Mouse (Mus musculus) brain, embryonic 14.5 days (tissue): ENCODE measurements around the gene Gp9.

Source experiments
- CTCF ChIP-seq: fragments of 200-500 bp; IDR thresholded peaks from 2 replicates; pipeline ENCODE4 v1.5.1; 2012; ENCODE audit warnings: inconsistent platforms, mild to moderate bottlenecking, moderate library complexity, borderline replicate concordance; ENCODE audit not compliant: insufficient read depth, insufficient read length; ENCODE audit errors: extremely low read depth
- POLR2A ChIP-seq: fragments of 200-500 bp; IDR thresholded peaks from 2 replicates; pipeline ENCODE4 v1.6.1; 2012; ENCODE audit warnings: mild to moderate bottlenecking, inconsistent platforms, borderline replicate concordance; ENCODE audit not compliant: poor library complexity, insufficient read depth, insufficient read length, severe bottlenecking; ENCODE audit errors: extremely low read depth

DNA sequence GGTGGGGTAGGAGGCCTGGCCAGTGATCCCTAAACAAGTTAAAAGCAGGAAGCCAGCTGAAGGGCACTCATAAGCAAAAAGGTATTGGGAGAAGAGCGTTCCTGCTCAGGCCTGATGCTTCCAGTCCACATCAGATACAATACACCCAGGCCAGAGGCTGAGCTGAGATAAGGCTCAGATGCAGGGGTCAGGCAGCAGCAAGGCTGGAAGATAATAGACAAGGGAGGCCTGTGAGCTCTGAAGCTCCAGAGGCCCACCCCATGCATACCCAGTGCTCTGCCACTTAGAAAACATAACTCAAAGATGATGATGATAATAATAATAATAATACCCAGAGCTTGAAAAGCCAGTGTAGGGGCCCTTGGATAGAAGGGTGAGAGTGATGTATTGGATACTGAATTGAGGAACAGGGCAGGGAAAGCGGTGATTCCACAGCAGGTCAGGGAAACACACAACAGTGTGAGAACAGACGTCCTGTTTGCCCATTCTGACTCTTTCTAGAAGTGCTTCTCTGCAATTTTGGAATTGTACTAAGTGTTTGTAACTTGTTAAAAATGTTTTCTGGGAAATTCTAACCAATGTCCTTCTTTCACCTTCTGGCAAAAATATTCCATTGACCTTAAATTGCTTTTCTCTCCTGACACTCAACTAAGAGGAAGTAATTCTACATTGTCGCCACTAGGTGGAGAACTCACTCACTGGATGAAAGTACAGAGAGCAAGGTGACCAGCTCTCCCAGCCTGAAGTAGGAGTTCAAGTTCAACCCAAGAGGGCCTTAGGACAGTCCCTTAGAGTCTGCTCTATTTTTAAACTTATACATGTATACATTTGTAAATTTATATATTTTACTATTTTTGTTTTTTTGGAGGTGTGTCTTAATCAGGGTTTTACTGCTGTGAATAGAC, 14.2 kb upstream of the Gp9 start:
- no peak for TF ChIP-seq POLR2A
- TF ChIP-seq CTCF = peak; percentile 46; the same call in 1 of the 2 replicates
